In genomic region chr4:26637859-26638258, GRCm38 (mm10) we compare ENCODE assay signal across 28 mouse cellular contexts.
A peak's percentile ranks its signal among the peaks of the same experiment; 100 is the strongest.
DNase-seq lines count a peak whose midpoint lies in the region; ATAC-seq and TF ChIP-seq lines count a peak whose summit lies in the region.
"Had no signal": no experiment of that assay in that cellular context is flagged by ENCODE, and none has a peak within 500 bp of the region (broad histone marks: within the 10 kb centered on the region; RNA-seq: fewer than 3 reads in every experiment).

No protein-coding gene starts in this region.

- no peak overlapping the region for H3K27ac ChIP-seq in embryonic facial prominence, embryonic 14.5 days (replicated peaks; ENCODE audit: low read depth, low read length)
- no peak overlapping the region for H3K27ac ChIP-seq in embryonic facial prominence, embryonic 10.5 days (replicated peaks)
- H3K27ac ChIP-seq in limb, embryonic 14.5 days (replicated peaks; ENCODE audit: low read depth, low read length), result no peak overlapping the region
- no peak overlapping the region for H3K27ac ChIP-seq in forebrain, embryonic 13.5 days
- H3K27ac ChIP-seq: embryonic facial prominence, embryonic 12.5 days; embryonic facial prominence, embryonic 15.5 days; forebrain, embryonic 10.5 days; forebrain, embryonic 12.5 days; forebrain, embryonic 15.5 days had no signal

- no peak for TF ChIP-seq POLR2A in limb, embryonic 14.5 days (IDR thresholded peaks at IDR 0.05; ENCODE audit: borderline replicate concordance, extremely low read depth, insufficient read depth, insufficient read length)

- no peak overlapping the region for H3K4me2 ChIP-seq in embryonic facial prominence, embryonic 14.5 days (ENCODE audit: low read depth, low read length)
- no peak overlapping the region for H3K4me2 ChIP-seq in limb, embryonic 14.5 days (replicated peaks; ENCODE audit: low read depth, low read length, severe bottlenecking)
- no peak overlapping the region for H3K4me2 ChIP-seq in forebrain, embryonic 13.5 days
- H3K4me2 ChIP-seq: embryonic facial prominence, embryonic 12.5 days; embryonic facial prominence, embryonic 15.5 days; forebrain, embryonic 12.5 days; forebrain, embryonic 15.5 days had no signal

- no peak overlapping the region for H3K4me3 ChIP-seq in embryonic facial prominence, embryonic 14.5 days (ENCODE audit: low read depth, low read length)
- no peak overlapping the region for H3K4me3 ChIP-seq in embryonic facial prominence, embryonic 10.5 days
- no peak overlapping the region for H3K4me3 ChIP-seq in limb, embryonic 14.5 days (replicated peaks; ENCODE audit: low read length)
- no peak overlapping the region for H3K4me3 ChIP-seq in forebrain, embryonic 13.5 days
- H3K4me3 ChIP-seq: embryonic facial prominence, embryonic 12.5 days; embryonic facial prominence, embryonic 15.5 days; erythroblast, embryonic 14.5 days; forebrain, embryonic 10.5 days; forebrain, embryonic 12.5 days; forebrain, embryonic 15.5 days had no signal

- no peak overlapping the region for H3K9ac ChIP-seq in embryonic facial prominence, embryonic 14.5 days (ENCODE audit: low read depth, low read length)
- no peak overlapping the region for H3K9ac ChIP-seq in limb, embryonic 14.5 days (ENCODE audit: low read depth, low read length, severe bottlenecking)
- no peak overlapping the region for H3K9ac ChIP-seq in forebrain, embryonic 13.5 days
- H3K9ac ChIP-seq: embryonic facial prominence, embryonic 12.5 days; embryonic facial prominence, embryonic 15.5 days; forebrain, embryonic 12.5 days; forebrain, embryonic 15.5 days; forebrain, postnatal 0 days had no signal

- 58% methylated on average over 2 of the region's 2 CpGs for WGBS in embryonic facial prominence, embryonic 14.5 days
- 83% methylated on average over 2 of the region's 2 CpGs for WGBS in embryonic facial prominence, embryonic 10.5 days
- WGBS in limb, embryonic 14.5 days, result 41% methylated on average over 2 of the region's 2 CpGs
- WGBS in forebrain, embryonic 13.5 days, result 91% methylated on average over 2 of the region's 2 CpGs

- no peaks in the 10 kb centered on the region for H3K27me3 ChIP-seq in embryonic facial prominence, embryonic 14.5 days (replicated peaks; ENCODE audit: control insufficient read depth, insufficient read depth, low read length)
- no peaks in the 10 kb centered on the region for H3K27me3 ChIP-seq in embryonic facial prominence, embryonic 10.5 days (replicated peaks; ENCODE audit: low read depth, poor library complexity, severe bottlenecking)
- H3K27me3 ChIP-seq in limb, embryonic 14.5 days (ENCODE audit: control insufficient read depth, insufficient read depth, low read length), result no peaks in the 10 kb centered on the region
- H3K27me3 ChIP-seq in forebrain, embryonic 13.5 days, result no peaks in the 10 kb centered on the region
- H3K27me3 ChIP-seq: CH12.LX; embryonic facial prominence, embryonic 12.5 days; embryonic facial prominence, embryonic 15.5 days; forebrain, embryonic 12.5 days; forebrain, embryonic 15.5 days; Patski had no signal

- H3K4me1 ChIP-seq in embryonic facial prominence, embryonic 14.5 days (ENCODE audit: control insufficient read depth, insufficient read depth, low read length), result no peaks in the 10 kb centered on the region
- no peaks in the 10 kb centered on the region for H3K4me1 ChIP-seq in embryonic facial prominence, embryonic 10.5 days
- H3K4me1 ChIP-seq in limb, embryonic 14.5 days (ENCODE audit: control insufficient read depth, insufficient read depth, low read length), result no peaks in the 10 kb centered on the region
- no peaks in the 10 kb centered on the region for H3K4me1 ChIP-seq in forebrain, embryonic 13.5 days
- H3K4me1 ChIP-seq: embryonic facial prominence, embryonic 12.5 days; embryonic facial prominence, embryonic 15.5 days; forebrain, embryonic 10.5 days; forebrain, embryonic 12.5 days; forebrain, embryonic 15.5 days had no signal

- ATAC-seq in embryonic facial prominence, embryonic 14.5 days (ENCODE audit: low read depth), result 0 out of 2 replicates have a peak, but pooled peaks have one; percentile 22
- peak; percentile 83 for ATAC-seq in limb, embryonic 14.5 days (ENCODE audit: low FRiP score, low read depth)
- ATAC-seq in forebrain, embryonic 13.5 days, result no peak
- ATAC-seq: activated CD4-positive, CD25-positive, alpha-beta regulatory T cell, adult 4 months; CD4-positive, CD25-positive, alpha-beta regulatory T cell, adult 4 months; forebrain, embryonic 15.5 days; forebrain, postnatal 0 days; Patski had no signal

- no peaks in the 10 kb centered on the region for H3K9me3 ChIP-seq in embryonic facial prominence, embryonic 14.5 days (ENCODE audit: control insufficient read depth, low read length)
- no peaks in the 10 kb centered on the region for H3K9me3 ChIP-seq in embryonic facial prominence, embryonic 10.5 days
- no peaks in the 10 kb centered on the region for H3K9me3 ChIP-seq in limb, embryonic 14.5 days (ENCODE audit: control insufficient read depth, low read length)
- no peaks in the 10 kb centered on the region for H3K9me3 ChIP-seq in forebrain, embryonic 13.5 days (replicated peaks)
- H3K9me3 ChIP-seq: embryonic facial prominence, embryonic 12.5 days; embryonic facial prominence, embryonic 15.5 days; forebrain, embryonic 10.5 days; forebrain, embryonic 12.5 days; forebrain, embryonic 15.5 days; G1E had no signal

- H3K36me3 ChIP-seq in embryonic facial prominence, embryonic 14.5 days (ENCODE audit: control insufficient read depth, insufficient read depth, low read length), result no peaks in the 10 kb centered on the region
- no peaks in the 10 kb centered on the region for H3K36me3 ChIP-seq in embryonic facial prominence, embryonic 10.5 days (replicated peaks)
- H3K36me3 ChIP-seq in limb, embryonic 14.5 days (ENCODE audit: control insufficient read depth, insufficient read depth, low read length), result no peaks in the 10 kb centered on the region
- H3K36me3 ChIP-seq in forebrain, embryonic 13.5 days (ENCODE audit: poor library complexity, severe bottlenecking), result no peaks in the 10 kb centered on the region
- H3K36me3 ChIP-seq: embryonic facial prominence, embryonic 12.5 days; embryonic facial prominence, embryonic 15.5 days; forebrain, embryonic 10.5 days; forebrain, embryonic 12.5 days; forebrain, embryonic 15.5 days; G1E had no signal

- DNase-seq in embryonic facial prominence, embryonic 14.5 days (ENCODE audit: low spot score), result peak; percentile 58
- DNase-seq in embryonic facial prominence, embryonic 10.5 days (ENCODE audit: low spot score), result no peak
- DNase-seq in forelimb bud, embryonic 11.5 days (ENCODE audit: low read depth, low spot score), result peak; percentile 10
- peak; percentile 72 for DNase-seq in limb, embryonic 14.5 days (ENCODE audit: low spot score)
- no peak for DNase-seq in frontal cortex, adult 2 months (ENCODE audit: extremely low spot score in 1 of 2, low spot score in 1 of 2)
- DNase-seq: adrenal gland, adult 8-10 months; adrenal gland, postnatal 14 days; adrenal gland, postnatal 36 days; B cell, adult 2 months; cerebellum, adult 18-20 months; cerebellum, adult 8-10 months; cerebellum, adult 9-11 months; cerebellum, postnatal 14 days; cerebellum, postnatal 36 days; embryo, embryonic 11 days; forebrain, postnatal 0 days had no signal

Comparison
In these comparisons a context has a peak if more than half of its experiments do, and no peak if none do; other contexts are left out.
1. DNase-seq: peak in embryonic facial prominence, embryonic 14.5 days (single experiment), forelimb bud, embryonic 11.5 days (single experiment) and limb, embryonic 14.5 days (single experiment); none in embryonic facial prominence, embryonic 10.5 days (single experiment) and frontal cortex, adult 2 months (0 of 2).